Mouse (Mus musculus): ENCODE data around the gene Plxnd1.

DNA sequence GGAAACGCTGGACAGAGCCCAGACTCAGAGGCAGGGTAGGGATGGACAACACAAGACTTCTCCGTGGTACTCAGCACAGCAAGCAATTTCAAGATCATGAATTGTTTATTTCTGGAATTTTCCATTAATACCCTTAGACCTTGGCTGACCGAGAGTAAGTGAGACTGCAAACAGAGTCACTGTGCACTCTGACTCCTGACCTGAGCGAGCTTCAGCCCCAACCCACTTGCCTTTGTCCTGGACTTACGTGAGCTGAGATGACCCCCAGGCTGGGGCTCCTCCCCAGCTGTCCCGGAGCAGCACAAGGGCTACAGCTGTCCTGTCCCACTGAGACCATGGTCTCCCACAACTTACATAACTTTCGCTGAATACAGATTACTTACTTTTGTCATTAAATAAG is 11.9 kb downstream of the Plxnd1 start:
- TF ChIP-seq EP300 (IDR thresholded peaks at IDR 0.05; ENCODE audit: insufficient read depth, low read depth, low read length) (no peak), CTCF (IDR thresholded peaks at IDR 0.05) (no peak)

Data from heart, adult 2 months (tissue).